Mouse (Mus musculus) heart, embryonic 14.5 days (tissue): ENCODE measurements around the gene Stard8. TPM values are rescaled to one million over a fixed set of nuclear protein-coding genes. Genes with fewer than 3 reads are reported as not detected.

Experiments
- ATAC-seq: fragments of 200-750 bp; cut with Nextera tagmentation; 2 replicates; pipeline ENCODE4 v1.8.0; 2017; ENCODE audit warnings: low read depth, moderate TSS enrichment; ENCODE audit not compliant: insufficient number of reproducible peaks, insufficient read depth, low FRiP score
- H3K27ac ChIP-seq, 2 experiments: fragments of 200-500 bp in 1 of 2; fragments of 300-500 bp in 1 of 2; sonication (generic) in 1 of 2; replicated peaks in 1 of 2; 2 replicates each; pipeline ENCODE4 v1.5.1; 2012 to 2014; ENCODE audit warnings: low read depth in 2 of 2, low read length in 2 of 2, control low read depth in 1 of 2, mild to moderate bottlenecking in 1 of 2, mixed read lengths in 1 of 2; ENCODE audit not compliant: control insufficient read depth in 1 of 2, insufficient read depth in 1 of 2
- H3K27me3 ChIP-seq: fragments of 300-500 bp; sonication (generic); 2 replicates; pipeline ENCODE4 v1.6.1; 2014; ENCODE audit warnings: mild to moderate bottlenecking, low read length, control low read depth; ENCODE audit not compliant: control insufficient read depth, insufficient read depth
- H3K36me3 ChIP-seq: fragments of 300-500 bp; sonication (generic); 2 replicates; pipeline ENCODE4 v1.6.1; 2014; ENCODE audit warnings: mild to moderate bottlenecking, control low read depth, low read length, mixed read lengths; ENCODE audit not compliant: control insufficient read depth, insufficient read depth
- H3K4me1 ChIP-seq, 2 experiments: fragments of 200-500 bp in 1 of 2; fragments of 300-500 bp in 1 of 2; sonication (generic) in 1 of 2; 2 replicates each; pipeline ENCODE4 v1.6.1; 2012 to 2014; ENCODE audit warnings: low read length in 2 of 2, control low read depth in 1 of 2, mixed read lengths in 1 of 2; ENCODE audit not compliant: control insufficient read depth in 2 of 2, insufficient read depth in 2 of 2
- H3K4me2 ChIP-seq: fragments of 300-500 bp; sonication (generic); 2 replicates; pipeline ENCODE4 v1.6.1; 2014; ENCODE audit warnings: mild to moderate bottlenecking, low read length
- H3K4me3 ChIP-seq, 2 experiments: fragments of 200-500 bp in 1 of 2; fragments of 300-500 bp in 1 of 2; sonication (generic) in 1 of 2; 2 replicates each; pipeline ENCODE4 v1.5.1; 2012 to 2014; ENCODE audit warnings: low read length in 2 of 2, mild to moderate bottlenecking in 2 of 2, control low read depth in 1 of 2, low read depth in 1 of 2, moderate library complexity in 1 of 2; ENCODE audit not compliant: control insufficient read depth in 1 of 2, insufficient read depth in 1 of 2
- H3K9ac ChIP-seq: fragments of 300-500 bp; sonication (generic); 2 replicates; pipeline ENCODE4 v1.6.1; 2014; ENCODE audit warnings: mild to moderate bottlenecking, low read length
- H3K9me3 ChIP-seq: fragments of 300-500 bp; sonication (generic); 2 replicates; pipeline ENCODE4 v1.6.1; 2016; ENCODE audit warnings: low read length, control low read depth; ENCODE audit not compliant: control insufficient read depth
- WGBS: fragments of 180-500 bp; shearing (Covaris S2); extraction: QIAGEN DNeasy Blood & Tissue Kit; methylation state at CpG from one replicate; pipeline ENCODE4 v1.1.7; 2014; 5-methylcytosine and 5-hydroxymethylcytosine counted together
- polyA plus RNA-seq: library from polyadenylated mRNA; unstranded; fragments of >200 nt; fragmentation: Nextera tagmentation; extraction: Ambion mirVana; gene quantifications from 2 replicates; pipeline ENCODE4 v1.2.1, GENCODE M21; 2014

Stard8 gene
- polyA plus RNA-seq, 1 experiment from 2014 or later, result 11.3 TPM

- Histone ChIP-seq H3K9ac (no peak overlapping the region), H3K9me3 (no peaks in the 10 kb centered on the region), H3K27ac (peak overlapping the region; percentile 56 to 66), H3K4me2 (no peak overlapping the region), H3K27me3 (no peaks in the 10 kb centered on the region), H3K4me3 (no peak overlapping the region), H3K4me1 (peaks cover 16 to 18% of the 10 kb centered on the region in 2 experiments), H3K36me3 (no peaks in the 10 kb centered on the region)
- no peak for ATAC-seq
- 42% methylated on average over 6 of the region's 6 CpGs for WGBS
Observed at GRCm38 (mm10) chrX:99002065-99002464, 983 bp upstream of the Stard8 start.

- H3K9ac ChIP-seq, result no peak overlapping the region
- no peak overlapping the region for H3K27ac ChIP-seq
- no peak for ATAC-seq
- 69% methylated on average over 5 of the region's 5 CpGs for WGBS
- 0 out of 2 replicates have a peak, but pooled peaks cover 1% of the 10 kb centered on the region for H3K27me3 ChIP-seq
- no peaks in the 10 kb centered on the region for H3K9me3 ChIP-seq
- H3K4me2 ChIP-seq, result no peak overlapping the region
- H3K4me1 ChIP-seq, result peaks cover 5 to 12% of the 10 kb centered on the region in 2 experiments; a peak in 3 of 4 replicates
- H3K4me3 ChIP-seq, result no peak overlapping the region
- no peaks in the 10 kb centered on the region for H3K36me3 ChIP-seq
Observed at GRCm38 (mm10) chrX:99010581-99010980, 7.5 kb downstream of the Stard8 start.

- H3K36me3 ChIP-seq, result no peaks in the 10 kb centered on the region
- no peak overlapping the region for H3K4me3 ChIP-seq
- ATAC-seq, result no peak
- no peaks in the 10 kb centered on the region for H3K9me3 ChIP-seq
- H3K4me1 ChIP-seq, result peaks cover 5 to 12% of the 10 kb centered on the region in 2 experiments; a peak in 3 of 4 replicates
- H3K27ac ChIP-seq, result no peak overlapping the region
- WGBS, result 41% methylated on average over 3 of the region's 3 CpGs
- H3K4me2 ChIP-seq, result no peak overlapping the region
- H3K9ac ChIP-seq, result no peak overlapping the region
- 0 out of 2 replicates have a peak, but pooled peaks cover 3% of the 10 kb centered on the region for H3K27me3 ChIP-seq
Observed at GRCm38 (mm10) chrX:99011281-99011680, 8.2 kb downstream of the Stard8 start.

DNA sequence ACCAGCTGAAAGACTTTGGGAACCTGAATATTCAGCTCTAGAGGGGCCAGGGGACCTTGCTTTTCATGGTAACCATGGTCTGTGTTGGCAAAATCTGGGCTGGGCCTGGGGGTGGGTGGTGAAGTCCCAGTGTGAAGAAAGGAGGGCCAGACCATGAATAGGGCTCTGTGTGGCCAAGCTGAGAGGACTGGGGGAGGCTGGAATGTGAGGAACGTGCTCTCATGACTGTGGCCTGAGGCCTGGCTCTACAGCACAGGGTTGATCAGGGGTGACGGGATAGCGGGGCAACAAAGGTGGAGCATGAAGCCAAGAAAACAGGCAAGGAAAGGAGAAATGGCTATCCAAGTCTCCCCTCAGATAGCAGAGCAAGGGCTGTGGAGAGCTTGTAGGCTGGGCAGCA lies 9.4 kb downstream of the Stard8 start:
- H3K9ac ChIP-seq, result no peak overlapping the region
- H3K27me3 ChIP-seq, result 0 out of 2 replicates have a peak, but pooled peaks cover 8% of the 10 kb centered on the region
- H3K4me3 ChIP-seq, result no peak overlapping the region
- H3K36me3 ChIP-seq, result no peaks in the 10 kb centered on the region
- H3K4me1 ChIP-seq, result peaks cover 9 to 16% of the 10 kb centered on the region in 2 experiments; a peak in 3 of 4 replicates
- ATAC-seq, result peak; percentile 54; the same call in 1 of the 2 replicates
- peak overlapping the region; percentile 28 to 62; a peak in 3 of 4 replicates for H3K27ac ChIP-seq
- WGBS, result 33% methylated on average over 3 of the region's 3 CpGs
- H3K4me2 ChIP-seq, result no peak overlapping the region
- H3K9me3 ChIP-seq, result no peaks in the 10 kb centered on the region

DNA sequence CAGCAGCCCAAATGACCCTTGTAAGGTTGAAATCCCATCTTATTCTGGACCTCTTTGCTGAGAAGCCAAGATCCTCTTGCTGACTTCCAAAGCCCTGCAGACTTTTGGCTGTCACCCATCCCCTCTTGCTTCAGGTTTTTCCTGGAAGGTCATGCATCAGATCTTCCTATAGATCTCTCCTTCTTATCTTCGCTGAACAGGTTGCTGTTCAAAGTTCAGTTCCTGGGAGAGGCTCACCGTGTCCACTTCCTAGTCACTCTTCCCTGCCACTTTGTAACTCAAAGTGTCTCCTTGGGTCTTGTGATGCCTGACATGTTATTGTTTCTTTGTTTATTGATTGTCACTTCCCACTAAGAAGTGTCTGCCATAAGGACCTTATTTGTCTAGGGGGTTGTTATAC lies 12.7 kb downstream of the Stard8 start:
- Histone ChIP-seq H3K9me3 (no peaks in the 10 kb centered on the region), H3K4me2 (no peak overlapping the region), H3K36me3 (no peaks in the 10 kb centered on the region), H3K9ac (no peak overlapping the region), H3K4me3 (no peak overlapping the region), H3K27ac (no peak overlapping the region), H3K4me1 (peaks cover 21 to 27% of the 10 kb centered on the region in 2 experiments), H3K27me3 (0 out of 2 replicates have a peak, but pooled peaks cover 8% of the 10 kb centered on the region)
- no peak for ATAC-seq
- 66% methylated on average over 2 of the region's 2 CpGs for WGBS

- H3K36me3 ChIP-seq, result no peaks in the 10 kb centered on the region
- H3K27me3 ChIP-seq, result peaks cover 11% of the 10 kb centered on the region; the same call in 1 of the 2 replicates
- H3K4me1 ChIP-seq, result peaks cover 20 to 21% of the 10 kb centered on the region in 2 experiments
- no peak overlapping the region for H3K4me2 ChIP-seq
- no peaks in the 10 kb centered on the region for H3K9me3 ChIP-seq
- WGBS, result 39% methylated on average over 8 of the region's 8 CpGs
- no peak overlapping the region for H3K27ac ChIP-seq
- H3K4me3 ChIP-seq, result no peak overlapping the region
- no peak overlapping the region for H3K9ac ChIP-seq
- no peak for ATAC-seq
Observed at GRCm38 (mm10) chrX:99016987-99017386, 13.9 kb downstream of the Stard8 start.

- WGBS, result 67% methylated on average over 6 of the region's 6 CpGs
- Histone ChIP-seq H3K36me3 (no peaks in the 10 kb centered on the region), H3K4me3 (no peak overlapping the region), H3K4me2 (no peak overlapping the region), H3K9me3 (no peaks in the 10 kb centered on the region), H3K27ac (no peak overlapping the region), H3K9ac (no peak overlapping the region), H3K27me3 (peaks cover 11% of the 10 kb centered on the region; the same call in 1 of the 2 replicates), H3K4me1 (peaks cover 15 to 16% of the 10 kb centered on the region in 2 experiments)
- no peak for ATAC-seq
Observed at GRCm38 (mm10) chrX:99017874-99018273, 14.8 kb downstream of the Stard8 start.

DNA sequence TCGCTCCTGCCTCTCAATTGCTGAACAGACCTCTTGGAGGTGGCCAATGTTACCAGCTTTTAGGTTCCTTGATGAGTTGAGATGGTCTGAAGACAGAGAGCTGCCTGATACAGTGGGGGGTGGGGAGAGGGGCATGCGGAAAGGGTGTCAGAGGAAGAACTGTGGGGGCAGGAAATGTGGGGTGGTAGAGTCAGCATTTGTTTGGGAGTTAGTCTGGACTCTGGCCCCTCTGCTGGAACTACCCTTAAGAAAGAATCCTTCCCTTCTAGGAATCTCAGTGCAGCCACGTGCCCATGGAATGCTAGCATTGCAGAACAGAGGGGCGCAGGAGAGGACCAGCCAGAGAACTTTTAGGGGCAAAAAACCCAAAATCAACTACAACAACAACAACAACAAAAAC lies 16.3 kb downstream of the Stard8 start:
- no peak overlapping the region for H3K9ac ChIP-seq
- H3K27ac ChIP-seq, result no peak overlapping the region
- H3K4me2 ChIP-seq, result no peak overlapping the region
- H3K27me3 ChIP-seq, result peaks cover 11% of the 10 kb centered on the region; the same call in 1 of the 2 replicates
- no peak for ATAC-seq
- no peaks in the 10 kb centered on the region for H3K9me3 ChIP-seq
- H3K36me3 ChIP-seq, result no peaks in the 10 kb centered on the region
- 80% methylated on average over 4 of the region's 4 CpGs for WGBS
- no peak overlapping the region for H3K4me3 ChIP-seq
- peaks cover 15 to 16% of the 10 kb centered on the region in 2 experiments; a peak in 3 of 4 replicates for H3K4me1 ChIP-seq
